Mouse (Mus musculus): ENCODE data around the gene Pclo.
A peak's percentile ranks its signal among the peaks of the same experiment; 100 is the strongest.
"Not testable (repeated sequence)": the region's sequence is repeated elsewhere in the genome, so short reads cannot be mapped to it uniquely, and the experiment has no call there.

The Pclo gene

DNA sequence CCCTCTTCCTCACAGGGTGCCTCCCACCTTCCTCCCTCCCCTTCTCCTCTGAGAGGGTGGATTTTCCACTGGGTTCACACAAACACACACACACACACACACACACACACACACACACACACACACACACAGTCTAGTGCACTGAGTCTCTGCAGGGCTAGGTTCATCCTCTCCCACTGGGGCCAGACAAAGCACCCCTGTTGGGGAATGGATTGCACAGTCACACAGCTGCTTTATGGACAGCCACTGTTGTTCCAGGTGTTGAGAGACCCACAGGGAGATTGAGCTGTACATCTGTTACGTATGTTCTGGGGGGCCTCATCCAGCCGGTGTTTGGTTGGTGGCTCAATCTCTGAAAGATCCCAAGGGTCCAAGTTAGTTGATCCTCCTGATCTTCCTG, 182.0 kb downstream of the Pclo start:
- DNase-seq, result no peak

DNA sequence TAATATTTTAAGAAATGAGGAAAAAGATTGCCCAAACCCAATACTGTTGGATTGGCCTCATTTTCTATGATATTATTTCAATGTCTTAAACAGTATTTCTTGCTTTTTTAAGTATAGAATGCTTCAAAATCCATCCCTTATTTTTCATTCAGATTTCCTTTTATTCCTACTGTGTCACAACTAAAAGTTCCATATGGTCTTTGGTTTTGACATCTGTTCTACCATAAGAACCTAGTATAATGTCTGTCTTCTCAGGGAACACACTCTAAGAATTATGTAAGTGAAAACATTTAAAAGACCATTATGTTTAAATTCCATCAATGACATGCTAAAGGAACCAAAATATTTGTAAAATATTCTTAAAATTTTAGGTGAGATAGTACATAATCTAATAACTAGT, 186.2 kb downstream of the Pclo start:
- DNase-seq, result peak; percentile 52

- DNase-seq, result peak; percentile 47
Observed at GRCm38 (mm10) chr5:14705423-14705822, 190.7 kb downstream of the Pclo start.

- DNase-seq, result no peak
Observed at GRCm38 (mm10) chr5:14707311-14707710, 192.6 kb downstream of the Pclo start.

DNA sequence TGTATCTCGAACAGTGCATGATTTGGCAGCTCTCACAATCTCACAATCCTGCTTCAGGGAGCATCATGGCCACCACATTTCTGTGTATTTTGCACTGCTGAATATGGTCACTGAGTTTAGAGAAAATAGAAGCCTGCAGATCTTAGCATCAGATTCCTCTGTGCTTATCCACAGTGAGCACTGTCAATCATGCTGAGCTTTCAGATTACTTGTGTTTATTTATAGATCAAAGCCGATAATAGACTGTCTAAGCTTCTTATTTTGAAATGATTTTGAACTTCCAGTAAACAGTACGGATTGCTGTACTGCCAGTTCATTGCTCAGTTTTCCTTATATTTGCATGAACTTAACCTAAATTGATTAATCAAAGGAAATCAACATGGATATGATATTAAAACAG, 208.9 kb downstream of the Pclo start:
- no peak for DNase-seq

DNA sequence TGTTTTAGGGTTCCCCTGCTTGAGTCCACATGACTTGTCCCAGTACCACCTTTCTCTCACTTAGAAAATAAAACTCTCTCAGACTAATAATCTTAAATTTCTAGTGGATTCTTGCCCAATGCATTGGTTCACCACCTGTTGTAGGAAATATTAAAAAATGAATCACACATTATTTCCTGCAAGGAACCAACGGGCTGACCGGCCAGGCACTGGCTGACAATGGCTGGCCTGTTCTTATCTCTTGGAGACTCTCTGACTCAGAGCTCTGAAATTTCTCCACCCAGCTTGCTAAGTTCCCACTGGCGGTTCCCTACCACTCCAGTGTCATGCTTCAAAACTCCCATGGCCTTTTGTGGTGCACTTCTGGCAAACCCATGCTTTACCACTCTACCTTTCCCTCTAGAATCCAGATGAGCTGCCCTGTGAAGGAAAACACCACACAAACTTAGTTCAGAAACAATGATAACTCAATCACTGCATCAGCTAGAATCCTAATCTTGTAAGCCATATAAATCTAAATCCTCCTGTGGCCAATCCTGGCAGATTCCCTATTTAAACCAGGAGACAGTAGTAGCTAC, 214.0 kb downstream of the Pclo start:
- no peak for DNase-seq

GRCm38 (mm10) chr5:14750882-14751281, 236.2 kb downstream of the Pclo start:
- DNase-seq, result peak; percentile 97

DNA sequence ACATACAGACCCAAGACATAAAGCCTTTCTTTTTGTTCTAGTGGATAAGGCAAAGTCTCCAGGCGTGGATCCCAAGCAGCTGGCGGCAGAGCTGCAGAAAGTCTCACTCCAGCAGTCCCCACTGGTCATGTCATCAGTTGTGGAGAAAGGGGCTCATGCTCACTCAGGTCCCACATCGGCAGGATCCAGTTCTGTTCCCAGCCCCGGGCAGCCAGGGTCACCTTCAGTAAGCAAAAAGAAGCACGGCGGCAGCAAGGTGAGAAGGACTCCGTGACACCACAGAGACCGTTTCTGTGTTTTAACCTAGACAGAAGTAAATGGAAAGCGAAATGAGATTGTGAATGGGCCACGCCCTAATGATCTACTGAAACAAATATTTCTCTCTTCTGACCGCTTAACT, 252.0 kb downstream of the Pclo start:
- DNase-seq, result no peak

DNA sequence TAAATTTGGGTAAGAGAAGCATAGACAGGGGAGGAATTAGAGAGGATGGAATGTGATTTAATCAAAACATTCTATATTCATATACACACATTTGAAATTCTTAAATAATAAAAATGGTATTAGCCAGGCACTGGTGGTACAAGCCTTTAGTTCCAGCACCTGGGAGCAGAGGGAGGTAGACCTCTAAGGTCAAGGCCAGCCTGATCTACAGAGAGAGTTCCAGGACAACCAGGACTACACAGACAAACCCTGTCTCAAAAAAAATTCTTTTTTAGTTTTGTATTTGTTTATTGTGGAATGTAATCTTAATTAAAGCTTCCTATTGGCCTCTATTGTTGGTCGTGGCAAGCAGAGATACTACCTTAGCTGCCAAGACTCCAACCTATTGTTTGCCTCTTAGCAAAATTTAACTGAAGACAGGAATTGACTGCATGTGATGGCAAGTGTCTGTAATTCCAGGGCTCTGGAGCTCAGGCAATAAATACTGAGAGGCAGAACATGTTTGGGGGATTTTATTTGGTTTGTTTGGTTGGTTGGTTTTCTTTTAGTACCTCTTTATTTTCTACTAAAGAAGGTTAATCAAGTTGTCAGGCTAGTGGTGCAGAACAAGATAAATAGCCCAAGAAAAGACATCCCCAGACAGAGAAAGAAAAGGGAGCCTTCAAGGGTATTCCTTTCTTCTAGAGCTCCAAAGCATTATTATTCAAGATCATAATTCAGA, 267.8 kb downstream of the Pclo start:
- no peak for DNase-seq

- peak; percentile 51 for DNase-seq
Observed at GRCm38 (mm10) chr5:14793891-14794290, 279.2 kb downstream of the Pclo start.

- DNase-seq, result peak; percentile 63
Observed at GRCm38 (mm10) chr5:14807136-14807535, 292.4 kb downstream of the Pclo start.

DNA sequence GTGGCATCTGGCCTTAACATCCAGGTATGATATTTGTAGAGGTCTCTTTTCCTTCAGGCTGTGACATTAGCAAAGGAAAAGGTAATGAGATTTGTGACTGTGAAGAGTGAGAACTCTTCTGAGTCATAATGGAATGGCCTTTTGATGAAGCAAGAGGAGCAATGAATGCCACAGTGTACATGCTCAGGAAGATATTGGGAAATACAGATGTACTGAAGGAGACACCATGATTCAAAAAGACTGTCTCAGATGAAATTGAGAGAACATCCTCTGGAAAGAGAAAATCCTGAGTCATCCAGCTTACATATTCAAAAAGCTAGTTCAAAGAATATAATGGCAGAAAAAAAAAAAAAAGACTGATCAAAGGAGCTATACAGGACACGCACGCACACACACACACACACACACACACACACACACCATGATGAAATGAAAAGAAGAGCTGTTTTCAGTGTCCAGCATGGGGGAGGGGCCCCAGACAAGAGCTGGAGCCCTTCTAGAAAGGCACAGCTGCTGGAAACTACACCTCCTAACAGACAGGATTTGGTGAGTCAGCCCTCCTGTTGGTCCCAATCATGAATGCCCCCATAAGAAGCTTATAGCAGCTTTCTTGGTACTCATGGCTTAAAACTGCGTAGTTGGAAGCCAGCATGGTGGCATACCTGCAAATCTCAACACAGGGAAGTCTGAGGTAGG, 318.6 kb downstream of the Pclo start:
- no peak for DNase-seq

DNA sequence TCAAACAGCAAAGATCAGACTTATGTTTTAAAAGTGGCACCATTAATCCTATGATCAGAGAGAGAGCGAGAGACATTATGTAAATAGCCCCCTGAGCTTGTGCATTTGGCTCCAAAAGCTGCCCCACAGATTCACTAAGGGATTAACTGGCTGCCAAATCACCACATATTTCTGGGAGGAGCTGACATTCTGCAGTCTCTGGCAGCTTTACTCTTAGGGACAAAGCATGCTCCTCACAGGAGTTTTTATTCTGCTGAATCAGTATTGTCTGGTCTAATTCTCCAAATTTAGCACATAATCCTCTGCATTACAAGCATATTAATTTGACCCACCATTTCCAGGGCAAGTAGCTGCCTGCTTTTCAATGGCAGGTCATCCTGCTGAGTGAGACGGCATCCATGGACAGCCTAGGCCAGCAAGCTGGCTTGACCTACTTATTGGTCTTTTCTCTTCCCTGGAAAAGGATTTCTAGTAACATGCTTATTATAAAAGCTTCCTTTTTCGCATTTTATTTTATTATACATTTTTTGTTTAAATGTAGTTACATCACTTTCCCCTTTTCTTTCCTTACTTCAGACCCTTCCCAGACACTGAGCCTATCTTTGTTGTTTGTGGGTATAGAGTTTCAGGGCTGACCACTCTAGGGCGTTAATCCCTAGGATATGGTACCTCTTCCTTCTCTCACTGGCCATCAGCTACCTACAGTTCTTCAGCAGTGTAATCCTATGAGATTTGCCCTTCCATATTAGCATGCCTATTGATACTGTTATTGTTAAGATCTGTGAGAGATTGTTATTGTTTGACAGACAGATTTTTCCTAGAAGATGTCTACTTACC, 319.7 kb downstream of the Pclo start:
- peak; percentile 75 for DNase-seq

DNA sequence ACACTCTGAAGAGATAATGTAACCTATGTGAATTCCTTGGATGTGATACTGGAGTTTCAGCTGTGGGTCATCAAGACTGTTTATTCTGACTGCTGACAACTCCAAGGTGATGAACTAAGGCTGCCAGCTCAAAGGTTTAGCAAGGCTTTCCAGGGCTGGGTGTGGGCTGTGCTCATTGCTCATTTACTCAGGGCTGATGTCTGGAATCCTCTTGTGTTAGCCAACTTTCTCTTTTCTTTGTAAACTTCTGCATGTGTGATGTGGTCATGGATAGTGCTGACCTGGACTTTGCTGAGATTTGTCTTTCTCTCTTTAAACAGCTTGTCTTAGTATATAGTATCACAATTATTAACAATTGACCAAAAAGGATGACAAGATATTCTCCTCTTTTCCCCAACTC, 338.9 kb downstream of the Pclo start:
- no peak for DNase-seq

- DNase-seq, result not testable (repeated sequence)
Observed at GRCm38 (mm10) chr5:14885291-14885690, 370.6 kb downstream of the Pclo start.

- no peak for DNase-seq
Observed at GRCm38 (mm10) chr5:14892242-14892641, 377.5 kb downstream of the Pclo start.

DNA sequence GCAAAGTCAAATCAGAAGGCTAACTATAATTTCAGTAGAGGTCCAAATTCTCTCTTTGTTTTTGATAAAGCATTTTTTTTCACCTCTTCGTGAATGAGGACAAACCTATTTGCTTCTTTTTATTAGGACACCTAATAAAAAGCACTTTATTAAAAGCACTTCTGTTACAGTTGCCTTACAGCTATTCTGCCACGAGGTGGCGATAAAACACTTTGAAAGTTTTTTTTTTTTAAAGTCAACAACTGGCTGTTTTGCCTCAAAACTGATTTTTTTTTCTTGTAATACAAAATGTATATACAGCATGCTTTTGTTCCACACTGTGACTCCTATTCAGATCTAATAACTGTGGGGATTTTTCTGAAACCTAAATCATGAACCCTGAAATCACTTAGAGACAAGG, 388.8 kb downstream of the Pclo start:
- not testable (repeated sequence) for DNase-seq

All from cerebellum, adult 9-10 months (tissue).